In genomic region chr13:51646362-51647027, GRCm38 (mm10) we compare ENCODE assay signal across 9 mouse cellular contexts. TPM values are rescaled to one million over a fixed set of nuclear protein-coding genes. Genes with fewer than 3 reads are reported as not detected.
DNase-seq lines count a peak whose midpoint lies in the region; ATAC-seq and TF ChIP-seq lines count a peak whose summit lies in the region.
"Had no signal": no experiment of that assay in that cellular context is flagged by ENCODE, and none has a peak within 500 bp of the region (broad histone marks: within the 10 kb centered on the region; RNA-seq: fewer than 3 reads in every experiment).

No protein-coding gene starts in this region.

- TF ChIP-seq CTCF in heart, postnatal 0 days (IDR thresholded peaks at IDR 0.05; ENCODE audit: low read depth) = no peak
- no peak for TF ChIP-seq CTCF in bone marrow macrophage, adult 2 months (IDR thresholded peaks at IDR 0.05; ENCODE audit: low read depth, low read length)

- 15% methylated on average over 3 of the region's 3 CpGs for WGBS in heart, postnatal 0 days
- 21% methylated on average over 3 of the region's 3 CpGs for WGBS in intestine, embryonic 14.5 days
- WGBS in midbrain, embryonic 15.5 days = 22% methylated on average over 3 of the region's 3 CpGs

- H3K9me3 ChIP-seq in heart, postnatal 0 days (replicated peaks; ENCODE audit: control insufficient read depth, low read length) = no peaks in the 10 kb centered on the region
- H3K9me3 ChIP-seq in intestine, embryonic 14.5 days (ENCODE audit: control insufficient read depth, low read length) = no peaks in the 10 kb centered on the region
- H3K9me3 ChIP-seq in midbrain, embryonic 15.5 days = no peaks in the 10 kb centered on the region

- H3K4me1 ChIP-seq in heart, postnatal 0 days (ENCODE audit: control insufficient read depth, insufficient read depth) = peaks cover 27% of the 10 kb centered on the region
- H3K4me1 ChIP-seq in bone marrow macrophage, adult 2 months (ENCODE audit: control insufficient read depth, insufficient read depth, low read length) = peaks cover 10% of the 10 kb centered on the region
- H3K4me1 ChIP-seq in intestine, embryonic 14.5 days (replicated peaks; ENCODE audit: control insufficient read depth, insufficient read depth, low read length) = peaks cover 14% of the 10 kb centered on the region
- peaks cover 15% of the 10 kb centered on the region for H3K4me1 ChIP-seq in midbrain, embryonic 15.5 days

- intact Hi-C loops in heart, postnatal 36 days (cut with DNase I) = no loop called here
- intact Hi-C loops in gastrocnemius, postnatal 14 days (cut with DNase I; ENCODE audit: low total_unique reads) = no loop called here

- H3K4me2 ChIP-seq in heart, postnatal 0 days (ENCODE audit: low read depth, low read length) = peak overlapping the region; percentile 62
- H3K4me2 ChIP-seq in intestine, embryonic 14.5 days (ENCODE audit: low read length) = peak overlapping the region; percentile 81
- peak overlapping the region; percentile 94; the same call in 1 of the 2 replicates for H3K4me2 ChIP-seq in midbrain, embryonic 15.5 days

- H3K4me3 ChIP-seq in heart, postnatal 0 days (ENCODE audit: low read depth, low read length) = peak overlapping the region; percentile 63
- peak overlapping the region; percentile 75 for H3K4me3 ChIP-seq in bone marrow macrophage, adult 2 months (ENCODE audit: insufficient read depth, low read length)
- H3K4me3 ChIP-seq in intestine, embryonic 14.5 days (ENCODE audit: low read depth, low read length) = peak overlapping the region; percentile 64
- peak overlapping the region; percentile 80 for H3K4me3 ChIP-seq in midbrain, embryonic 15.5 days

- DNase-seq in heart, postnatal 0 days (ENCODE audit: low spot score) = no peak
- DNase-seq in heart, postnatal 36 days = no peak
- DNase-seq in intestine, embryonic 14.5 days (ENCODE audit: low spot score) = no peak
- no peak for DNase-seq in gastrocnemius, postnatal 14 days
- DNase-seq in urinary bladder, postnatal 25 days (ENCODE audit: low spot score) = no peak
- DNase-seq in kidney, postnatal 4 days = no peak
- DNase-seq: cerebellum, postnatal 25 days had no signal

- no peak for TF ChIP-seq EP300 in heart, postnatal 0 days (IDR thresholded peaks at IDR 0.05; ENCODE audit: low read depth)

- no peak for ATAC-seq in heart, postnatal 0 days (ENCODE audit: insufficient read depth, low read depth)
- ATAC-seq in intestine, embryonic 14.5 days (replicated peaks; ENCODE audit: low FRiP score, low TSS enrichment, low read depth) = no peak
- no peak for ATAC-seq in midbrain, embryonic 15.5 days (replicated peaks)

- no peak for TF ChIP-seq POLR2A in bone marrow macrophage, adult 2 months (IDR thresholded peaks at IDR 0.05; ENCODE audit: borderline replicate concordance, low read depth, low read length)

- peak overlapping the region; percentile 70 for H3K9ac ChIP-seq in heart, postnatal 0 days (replicated peaks; ENCODE audit: low read depth, low read length)
- H3K9ac ChIP-seq in intestine, embryonic 14.5 days (ENCODE audit: low read length) = peak overlapping the region; percentile 81
- no peak overlapping the region for H3K9ac ChIP-seq in midbrain, embryonic 15.5 days

- H3K27ac ChIP-seq in heart, postnatal 0 days (ENCODE audit: low read depth) = peak overlapping the region; percentile 68; the same call in 1 of the 2 replicates
- no peak overlapping the region for H3K27ac ChIP-seq in bone marrow macrophage, adult 2 months (ENCODE audit: insufficient read depth, low read depth, low read length)
- H3K27ac ChIP-seq in intestine, embryonic 14.5 days (ENCODE audit: low read depth) = no peak overlapping the region; the same call in 1 of the 2 replicates
- no peak overlapping the region for H3K27ac ChIP-seq in midbrain, embryonic 15.5 days

- 0 out of 2 replicates have a peak, but pooled peaks cover 4% of the 10 kb centered on the region for H3K36me3 ChIP-seq in heart, postnatal 0 days (replicated peaks; ENCODE audit: control insufficient read depth, insufficient read depth, low read length)
- peaks cover 10% of the 10 kb centered on the region; the same call in 1 of the 2 replicates for H3K36me3 ChIP-seq in intestine, embryonic 14.5 days (ENCODE audit: control insufficient read depth, insufficient read depth, low read length)
- H3K36me3 ChIP-seq in midbrain, embryonic 15.5 days (replicated peaks) = no peaks in the 10 kb centered on the region

- H3K27me3 ChIP-seq in heart, postnatal 0 days (ENCODE audit: control insufficient read depth, insufficient read depth, low read length) = no peaks in the 10 kb centered on the region
- H3K27me3 ChIP-seq in intestine, embryonic 14.5 days (replicated peaks; ENCODE audit: control insufficient read depth, insufficient read depth, low read length) = no peaks in the 10 kb centered on the region
- no peaks in the 10 kb centered on the region for H3K27me3 ChIP-seq in midbrain, embryonic 15.5 days (replicated peaks)

RNA-seq across cellular contexts. Expression of gene Cks2, which starts 1.5 kb away (rescaled TPM):
- 199 and 228 TPM in 2 replicates for total RNA-seq in heart, postnatal 0 days (2014; rRNA removed; ENCODE audit: low replicate concordance)
- 101 and 105 TPM in 2 replicates for polyA plus RNA-seq in heart, postnatal 0 days (2015; fragmentation: Nextera tagmentation; extraction: Ambion mirVana)
- 1 to 10 TPM; 1.6 to 1.8 TPM for total RNA-seq in heart, postnatal 36 days (2021)
- 67.4 and 76.4 TPM in 2 replicates for polyA plus RNA-seq in bone marrow macrophage, adult 2 months (2012; ENCODE audit: insufficient read depth, insufficient read length, missing spikeins)
- 391 and 395 TPM in 2 replicates for polyA plus RNA-seq in intestine, embryonic 14.5 days (2014; fragmentation: Nextera tagmentation; extraction: Ambion mirVana)
- 36.9 and 42.6 TPM in 2 replicates for polyA plus RNA-seq in midbrain, embryonic 15.5 days (2015; fragmentation: Nextera tagmentation; extraction: Ambion mirVana)
- total RNA-seq in gastrocnemius, postnatal 14 days (2021) = 1 to 10 TPM; 6.8 to 7.1 TPM

RNA-seq across cellular contexts. Expression of gene Secisbp2, which starts 5.0 kb away (rescaled TPM):
- 15.1 and 29.8 TPM in 2 replicates for total RNA-seq in heart, postnatal 0 days (2014; rRNA removed; ENCODE audit: low replicate concordance)
- 23.9 and 27.7 TPM in 2 replicates for polyA plus RNA-seq in heart, postnatal 0 days (2015; fragmentation: Nextera tagmentation; extraction: Ambion mirVana)
- 10 to 100 TPM; 12.6 to 14.2 TPM for total RNA-seq in heart, postnatal 36 days (2021)
- polyA plus RNA-seq in bone marrow macrophage, adult 2 months (2012; ENCODE audit: insufficient read depth, insufficient read length, missing spikeins) = 19.8 and 20.5 TPM in 2 replicates
- polyA plus RNA-seq in intestine, embryonic 14.5 days (2014; fragmentation: Nextera tagmentation; extraction: Ambion mirVana) = 30.2 and 30.6 TPM in 2 replicates
- 32.0 and 33.0 TPM in 2 replicates for polyA plus RNA-seq in midbrain, embryonic 15.5 days (2015; fragmentation: Nextera tagmentation; extraction: Ambion mirVana)
- total RNA-seq in gastrocnemius, postnatal 14 days (2021) = 1 to 10 TPM; 8.6 to 9.5 TPM
